Mouse (Mus musculus) urinary bladder, postnatal 10 days (tissue): ENCODE measurements around the gene Arid3a.
"Not testable (repeated sequence)": the region's sequence is repeated elsewhere in the genome, so short reads cannot be mapped to it uniquely, and the experiment has no call there.

Experiments
- DNase-seq: peaks from one replicate; pipeline ENCODE4 v3.0.0; 2022; ENCODE audit warnings: low spot score

The Arid3a gene

GRCm38 (mm10) chr10:79946752-79947322 is 20.0 kb downstream of the Arid3a start:
- no peak for DNase-seq

DNA sequence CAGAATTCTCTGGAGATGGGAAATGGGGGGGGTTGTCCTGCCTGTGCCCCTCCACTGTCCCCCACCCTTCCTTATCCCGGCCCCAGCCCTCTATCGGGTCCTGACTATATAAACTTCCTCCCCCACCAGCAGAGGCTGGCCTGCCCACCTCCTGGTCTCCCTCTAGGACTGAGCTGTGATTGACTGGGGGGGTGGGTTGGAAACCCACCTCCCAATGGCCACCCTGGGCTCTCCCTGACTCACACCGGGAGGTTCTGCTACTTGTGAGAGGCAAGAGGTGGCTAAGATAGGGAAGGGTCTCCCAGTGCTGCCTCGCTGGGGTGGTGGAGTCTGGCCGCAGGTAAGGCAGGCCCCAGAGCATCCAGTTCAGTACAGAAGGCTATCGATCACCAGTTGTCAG is 20.7 kb downstream of the Arid3a start:
- DNase-seq = no peak

DNA sequence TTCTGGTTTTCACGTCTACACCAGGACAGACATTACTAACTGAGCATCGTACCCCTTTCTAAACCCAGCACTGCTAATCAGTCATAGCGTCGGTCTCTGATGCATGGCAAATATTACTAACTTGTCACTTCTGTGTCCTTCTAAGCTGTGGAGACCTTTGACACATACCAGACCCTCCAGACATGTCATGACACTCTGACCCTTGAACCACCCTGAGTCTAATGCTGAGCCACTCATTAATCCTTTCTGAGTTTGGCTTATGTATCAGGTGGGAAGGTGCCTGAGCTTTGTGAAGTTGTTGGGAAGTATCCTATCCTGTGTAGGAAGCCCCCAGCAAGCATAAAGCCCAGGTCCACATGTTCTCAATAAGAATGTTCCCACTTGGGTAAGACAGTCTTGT is 23.0 kb downstream of the Arid3a start:
- no peak for DNase-seq

DNA sequence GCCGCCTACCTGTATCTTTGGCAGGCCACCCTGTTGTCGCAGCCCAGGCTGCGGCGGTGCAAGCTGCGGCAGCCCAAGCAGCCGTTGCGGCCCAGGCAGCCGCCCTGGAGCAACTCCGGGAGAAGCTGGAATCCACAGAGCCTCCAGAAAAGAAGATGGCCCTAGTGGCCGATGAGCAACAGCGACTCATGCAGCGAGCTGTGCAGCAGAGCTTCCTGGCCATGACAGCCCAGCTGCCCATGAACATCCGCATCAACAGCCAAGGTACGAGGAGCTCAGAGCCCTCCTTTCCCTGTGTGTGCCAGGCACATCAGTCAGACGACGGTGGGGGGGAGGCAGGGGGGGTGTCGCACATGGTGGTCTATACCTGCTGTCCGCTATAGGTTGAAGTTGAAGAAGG is 23.8 kb downstream of the Arid3a start:
- DNase-seq = no peak

DNA sequence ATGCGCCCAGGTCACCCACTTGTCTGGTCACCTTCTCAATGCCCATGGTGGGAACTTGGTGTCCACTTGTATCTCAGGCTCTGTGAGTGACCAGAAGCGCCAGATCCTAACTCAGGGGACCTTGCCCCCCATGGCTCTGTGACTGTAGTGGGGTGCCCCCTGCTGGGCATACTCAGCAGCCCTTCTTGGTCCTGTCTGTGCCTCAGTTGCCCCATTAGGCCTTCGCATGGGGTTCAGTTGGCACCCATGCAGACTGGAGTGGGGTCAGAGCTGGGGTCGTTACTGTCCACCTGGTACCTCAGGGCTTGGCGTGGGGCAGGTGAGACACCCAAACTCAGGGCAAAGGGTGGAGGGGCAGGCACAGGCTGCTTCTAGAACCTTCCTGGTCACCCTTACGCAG is 27.1 kb downstream of the Arid3a start:
- no peak for DNase-seq

GRCm38 (mm10) chr10:79955691-79956090 is 28.8 kb downstream of the Arid3a start:
- DNase-seq = no peak

DNA sequence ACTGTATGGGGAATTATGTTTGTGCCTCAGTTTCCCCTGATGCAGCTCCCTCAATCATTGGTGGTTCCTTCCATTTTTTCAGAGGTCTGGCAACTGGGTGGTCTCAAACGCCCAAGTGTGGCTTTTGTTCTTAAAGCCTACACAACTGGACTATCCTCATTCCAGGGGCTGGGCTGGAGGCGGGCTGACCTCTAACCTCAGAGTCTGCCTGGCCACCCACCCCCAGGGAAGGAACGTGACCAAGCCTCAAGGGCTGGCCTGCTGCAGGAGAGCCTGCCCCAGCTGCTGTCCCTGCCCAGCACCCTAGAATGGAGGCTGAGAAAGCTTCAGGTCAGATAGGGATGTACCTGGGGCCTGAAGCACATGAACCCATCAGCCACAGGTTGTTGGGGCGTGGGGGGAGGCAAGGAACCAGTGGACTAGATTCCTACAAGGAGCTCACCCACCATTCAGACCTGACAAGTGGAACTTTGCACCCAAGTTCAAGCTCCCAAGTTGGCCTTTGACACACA is 29.9 kb downstream of the Arid3a start:
- no peak for DNase-seq

- DNase-seq = no peak
Measured at GRCm38 (mm10) chr10:79958140-79958816, 31.4 kb downstream of the Arid3a start.

DNA sequence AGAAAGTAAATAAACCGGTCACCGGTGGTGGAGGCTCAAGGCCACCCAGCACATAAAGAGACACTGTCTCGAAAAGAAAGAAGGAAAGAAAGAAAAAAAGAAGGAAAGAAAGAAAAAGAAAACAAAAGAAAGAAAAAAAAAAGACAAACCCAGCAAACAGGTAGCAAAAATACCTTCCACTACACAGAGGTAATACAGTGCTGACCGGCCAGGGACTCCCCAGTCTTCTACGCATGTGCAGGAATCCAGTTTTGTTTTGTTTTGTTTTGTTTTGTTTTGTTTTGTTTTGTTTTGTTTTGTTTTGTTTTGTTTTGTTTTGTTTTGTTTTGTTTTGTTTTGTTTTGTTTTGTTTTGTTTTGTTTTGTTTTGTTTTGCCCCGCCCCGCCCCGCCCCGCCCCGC is 32.6 kb downstream of the Arid3a start:
- not testable (repeated sequence) for DNase-seq

- peak; percentile 99 for DNase-seq
Measured at GRCm38 (mm10) chr10:79959847-79960601, 33.2 kb downstream of the Arid3a start, which contains the start of gene Wdr18. TSS of gene Wdr18 (plus strand) at chr10:79960152.

GRCm38 (mm10) chr10:79960671-79961294 is 33.9 kb downstream of the Arid3a start:
- no peak for DNase-seq

- no peak for DNase-seq
Measured at GRCm38 (mm10) chr10:79964727-79965126, 37.9 kb downstream of the Arid3a start.

DNA sequence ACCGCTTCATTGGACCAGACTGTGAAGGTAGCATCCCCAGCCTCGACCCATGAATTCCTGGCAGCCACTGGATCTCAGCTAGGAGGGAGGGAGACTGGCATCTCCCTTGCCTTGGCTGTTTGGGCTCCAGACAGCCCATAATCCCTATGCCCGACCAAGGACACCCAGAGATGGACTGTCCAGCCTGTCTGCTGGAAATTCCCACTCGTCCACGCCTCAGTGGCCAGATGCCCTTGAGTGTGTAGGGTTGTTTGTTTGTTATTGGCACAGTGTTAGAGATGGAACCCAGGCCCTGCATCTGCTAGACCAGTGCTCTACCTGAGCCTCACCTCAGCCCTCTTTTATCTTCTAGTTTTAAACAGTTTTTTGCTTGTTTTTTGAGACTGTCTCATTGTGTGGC is 38.5 kb downstream of the Arid3a start:
- DNase-seq = no peak

DNA sequence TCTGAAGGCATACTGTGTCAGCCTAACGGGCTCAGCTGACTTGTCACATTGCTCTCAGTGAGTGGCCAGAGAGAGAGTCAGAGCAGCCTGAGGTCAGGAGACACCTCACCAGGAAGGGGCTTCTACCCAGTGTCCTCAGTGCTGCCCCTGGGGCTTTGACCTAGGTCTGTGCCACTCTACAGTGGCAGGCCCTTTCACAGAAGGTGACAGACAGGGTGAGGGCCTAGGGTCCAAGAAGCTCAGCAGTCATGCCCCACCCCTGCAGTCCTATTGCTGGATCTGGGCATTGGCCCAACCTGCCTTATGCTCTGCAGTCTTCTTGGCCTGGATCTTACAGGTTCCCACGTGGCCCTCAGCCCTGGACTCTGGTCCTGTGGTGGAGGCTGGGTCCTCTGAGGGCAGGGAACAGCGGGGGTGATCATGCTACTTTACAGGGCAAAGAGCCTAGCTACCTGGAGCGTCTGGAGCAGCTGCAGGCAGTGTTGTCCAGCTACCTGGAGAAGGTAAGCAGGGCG is 40.1 kb downstream of the Arid3a start:
- DNase-seq = no peak

DNA sequence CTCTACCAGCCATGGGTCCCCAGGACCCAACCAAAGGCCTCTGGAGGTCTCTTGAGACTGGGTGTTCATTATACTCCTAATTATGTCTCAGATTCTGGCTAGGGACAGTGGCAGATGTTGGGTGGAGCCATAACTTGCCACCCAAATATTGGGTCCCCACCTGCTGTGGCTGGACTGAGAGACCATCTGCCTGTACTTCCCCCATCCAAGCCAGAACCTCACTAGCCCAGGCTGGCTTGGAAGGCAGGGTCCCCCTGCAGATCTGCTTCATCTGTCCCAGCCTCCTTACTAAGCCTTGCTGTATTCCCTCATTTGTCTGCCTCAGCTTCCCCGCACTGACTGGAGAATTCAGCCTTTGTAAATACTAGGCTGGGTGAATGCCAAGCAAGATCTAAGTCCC is 41.3 kb downstream of the Arid3a start:
- DNase-seq = no peak

DNA sequence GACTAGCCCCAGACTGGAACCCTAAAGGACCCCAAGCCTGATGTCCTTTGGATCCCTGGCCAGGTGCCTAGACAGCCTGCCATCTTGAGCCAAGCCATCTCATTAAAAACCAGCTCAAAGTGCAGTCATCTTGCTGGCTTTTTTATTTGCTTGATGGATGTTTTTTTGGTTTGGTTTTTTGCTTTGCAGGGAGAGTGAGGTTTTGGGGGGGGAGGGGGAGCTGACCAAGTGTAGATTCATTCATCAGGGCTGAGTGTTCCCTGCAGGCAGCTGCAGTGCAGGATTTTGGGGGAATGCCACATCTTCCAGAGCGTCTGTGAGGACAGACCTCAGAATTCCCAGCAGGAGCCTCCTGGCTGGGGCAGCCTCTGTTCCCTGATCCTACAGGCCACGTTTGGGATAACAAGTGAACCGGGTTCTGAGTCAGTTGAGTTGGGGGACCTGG is 42.3 kb downstream of the Arid3a start:
- no peak for DNase-seq

DNA sequence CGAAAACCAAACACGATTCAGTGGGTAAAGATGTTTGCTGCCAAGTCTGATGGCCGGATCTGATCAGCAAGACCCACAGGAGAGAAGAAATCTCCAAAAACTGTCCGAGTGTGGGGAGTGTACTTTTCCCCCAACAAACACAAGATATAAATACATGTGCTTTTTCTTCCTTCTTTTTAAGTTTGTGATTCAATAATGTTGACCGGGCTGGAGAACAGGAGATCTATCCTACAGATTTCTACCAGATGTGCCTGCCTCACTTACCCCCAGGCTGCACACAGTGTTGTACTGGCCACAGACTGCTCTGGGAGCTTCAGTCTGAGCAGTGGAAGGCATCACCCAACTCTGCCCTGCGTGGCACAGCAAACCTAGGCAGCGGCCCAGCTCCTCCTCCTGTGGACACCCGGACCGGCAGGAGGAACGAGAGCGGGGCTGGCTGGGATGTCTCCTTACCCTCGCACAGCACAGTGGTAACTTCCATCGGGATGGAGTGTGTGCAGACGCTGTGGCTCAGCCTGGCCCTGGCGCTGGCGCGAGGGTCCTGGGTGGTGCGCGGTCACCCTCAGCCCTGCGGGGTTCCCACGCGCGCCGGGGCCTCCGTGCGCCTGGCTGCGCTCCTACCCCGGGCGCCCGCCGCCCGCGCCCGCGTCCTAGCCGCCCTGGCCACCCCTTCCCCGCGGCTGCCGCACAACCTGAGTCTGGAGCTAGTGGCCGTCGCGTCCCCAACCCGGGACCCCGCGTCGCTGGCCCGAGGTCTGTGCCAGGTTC is 43.8 kb downstream of the Arid3a start, which contains the start of gene Grin3b:
Gene Grin3b, plus strand, starts transcription at position 301 of the 768 bp plus-strand sequence.
- no peak for DNase-seq

- no peak for DNase-seq
Measured at GRCm38 (mm10) chr10:79971183-79971497, 44.3 kb downstream of the Arid3a start.

- no peak for DNase-seq
Measured at GRCm38 (mm10) chr10:79972831-79973230, 46.0 kb downstream of the Arid3a start.

DNA sequence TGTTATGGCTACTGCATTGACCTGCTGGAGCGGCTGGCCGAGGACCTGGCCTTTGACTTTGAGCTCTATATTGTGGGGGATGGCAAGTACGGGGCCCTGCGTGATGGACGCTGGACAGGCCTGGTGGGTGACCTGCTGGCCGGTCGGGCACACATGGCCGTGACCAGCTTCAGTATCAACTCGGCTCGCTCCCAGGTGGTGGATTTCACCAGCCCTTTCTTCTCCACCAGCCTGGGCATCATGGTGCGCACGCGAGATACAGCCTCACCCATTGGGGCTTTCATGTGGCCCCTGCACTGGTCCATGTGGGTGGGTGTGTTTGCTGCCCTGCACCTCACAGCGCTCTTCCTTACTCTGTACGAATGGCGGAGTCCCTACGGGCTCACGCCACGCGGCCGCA is 47.2 kb downstream of the Arid3a start:
- DNase-seq = no peak

DNA sequence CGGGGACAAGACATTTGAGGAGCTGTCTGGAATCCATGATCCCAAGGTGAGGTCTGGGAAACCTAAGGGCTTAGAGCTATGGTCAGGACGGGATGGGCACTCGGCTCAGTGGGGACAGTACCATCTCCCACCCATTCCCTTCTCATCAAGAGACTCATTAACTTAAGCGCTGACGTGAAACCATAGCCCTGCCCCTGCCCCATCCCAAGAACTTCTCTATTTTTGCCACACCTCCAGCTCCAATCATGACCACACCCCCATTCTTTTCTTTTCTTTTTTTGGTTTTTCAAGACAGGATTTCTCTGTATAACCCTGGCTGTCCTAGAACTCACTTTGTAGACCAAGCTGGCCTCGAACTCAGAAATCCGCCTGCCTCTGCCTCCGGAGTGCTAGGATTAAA is 47.8 kb downstream of the Arid3a start:
- no peak for DNase-seq
